Mouse (Mus musculus): Measurements from ENCODE around the gene Tjp1.

- TF ChIP-seq POLR2A (IDR thresholded peaks at IDR 0.05; ENCODE audit: insufficient read depth, low read length) (no peak), CTCF (IDR thresholded peaks at IDR 0.05; ENCODE audit: low read depth, low read length) (no peak), EP300 (IDR thresholded peaks at IDR 0.05; ENCODE audit: insufficient read depth, low read depth, low read length) (no peak)
Observed at GRCm38 (mm10) chr7:65416506-65416905, 111.1 kb downstream of the Tjp1 start.
